Mouse (Mus musculus): Measurements from ENCODE around the gene Hpd. TPM values are rescaled to one million over a fixed set of nuclear protein-coding genes. Genes with fewer than 3 reads are reported as not detected.
A peak's percentile ranks its signal among the peaks of the same experiment; 100 is the strongest.

Gene Hpd
- polyA plus RNA-seq, 1 experiment from 2014 or later = not detected

- peak overlapping the region; percentile 100 for H3K27ac ChIP-seq (replicated peaks)
- H3K4me1 ChIP-seq = peaks cover 76% of the 10 kb centered on the region
- under 1% methylated on average over 13 of the region's 13 CpGs for WGBS
- H3K9me3 ChIP-seq (replicated peaks) = no peaks in the 10 kb centered on the region
- peaks cover 45% of the 10 kb centered on the region for H3K36me3 ChIP-seq
- peak overlapping the region; percentile 99 for H3K4me3 ChIP-seq
- peaks cover 7% of the 10 kb centered on the region for H3K27me3 ChIP-seq (ENCODE audit: low read depth, poor library complexity, severe bottlenecking)
- peak; percentile 80 for DNase-seq (ENCODE audit: low spot score)
Observed at GRCm38 (mm10) chr5:123136361-123137043, 46.0 kb downstream of the Hpd start.

DNA sequence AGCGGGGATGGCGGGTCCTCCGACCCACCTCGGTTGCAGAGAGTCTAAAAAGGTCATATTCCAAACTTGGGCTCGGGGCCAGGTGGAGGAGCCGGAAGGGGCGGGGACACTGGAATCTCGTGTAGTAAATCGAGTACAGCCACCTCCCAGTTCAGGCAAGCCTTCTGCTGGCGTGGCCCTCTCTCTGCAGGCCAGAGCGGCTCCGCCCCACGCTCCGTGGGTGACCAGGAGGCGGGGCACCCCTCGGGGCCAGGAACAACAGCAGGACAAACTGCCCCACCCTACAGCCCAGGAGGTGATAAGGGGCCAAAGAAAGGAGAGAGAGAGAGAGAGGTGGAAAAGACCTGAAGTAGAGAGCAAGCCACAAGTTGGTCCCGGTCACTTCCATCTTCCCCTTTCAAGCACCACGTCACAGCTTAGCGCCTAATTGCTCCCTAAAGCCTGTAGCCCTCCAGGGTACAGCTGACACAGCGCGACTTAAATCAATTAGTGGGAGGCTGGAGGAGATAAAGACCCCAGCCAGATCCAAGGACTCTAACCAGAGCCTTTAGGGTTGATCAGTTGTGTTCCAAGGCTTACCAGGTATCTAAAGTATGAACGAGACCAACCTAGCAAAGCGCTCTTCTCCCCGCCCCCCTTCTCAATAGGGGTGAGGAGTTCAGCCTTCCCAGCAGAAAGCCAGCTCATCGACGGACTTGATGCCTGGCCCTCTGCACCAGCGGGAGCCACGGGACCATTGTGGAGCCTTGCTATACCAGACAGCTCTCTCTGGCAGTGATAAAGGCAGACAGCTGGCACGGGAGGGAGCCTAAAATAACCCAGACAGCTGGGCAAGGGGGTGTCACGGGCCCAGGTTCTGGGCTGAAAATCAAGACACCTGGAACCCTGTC is 46.8 kb downstream of the Hpd start:
- Histone ChIP-seq H3K4me3 (peak overlapping the region; percentile 99), H3K9me3 (replicated peaks) (no peaks in the 10 kb centered on the region), H3K4me1 (peaks cover 76% of the 10 kb centered on the region), H3K36me3 (peaks cover 53% of the 10 kb centered on the region), H3K27me3 (ENCODE audit: low read depth, poor library complexity, severe bottlenecking) (peaks cover 15% of the 10 kb centered on the region), H3K27ac (replicated peaks) (peak overlapping the region; percentile 100)
- DNase-seq (ENCODE audit: low spot score) = peak; percentile 53
- 4% methylated on average over 30 of the region's 30 CpGs for WGBS

- Histone ChIP-seq H3K36me3 (peaks cover 61% of the 10 kb centered on the region), H3K4me3 (peak overlapping the region; percentile 99), H3K9me3 (replicated peaks) (no peaks in the 10 kb centered on the region), H3K4me1 (peaks cover 76% of the 10 kb centered on the region), H3K27me3 (ENCODE audit: low read depth, poor library complexity, severe bottlenecking) (peaks cover 16% of the 10 kb centered on the region), H3K27ac (replicated peaks) (peak overlapping the region; percentile 100)
- 27% methylated on average over 8 of the region's 8 CpGs for WGBS
- DNase-seq (ENCODE audit: low spot score) = no peak
Observed at GRCm38 (mm10) chr5:123134875-123135382, 47.6 kb downstream of the Hpd start.

- DNase-seq (ENCODE audit: low spot score) = peak; percentile 22
- Histone ChIP-seq H3K27me3 (ENCODE audit: low read depth, poor library complexity, severe bottlenecking) (peaks cover 16% of the 10 kb centered on the region), H3K4me1 (peaks cover 75% of the 10 kb centered on the region), H3K27ac (replicated peaks) (peak overlapping the region; percentile 100; the same call in 1 of the 2 replicates), H3K9me3 (replicated peaks) (no peaks in the 10 kb centered on the region), H3K4me3 (peak overlapping the region; percentile 99), H3K36me3 (peaks cover 67% of the 10 kb centered on the region)
- WGBS = 34% methylated on average over 13 of the region's 13 CpGs
Observed at GRCm38 (mm10) chr5:123134186-123134874, 48.2 kb downstream of the Hpd start.

DNA sequence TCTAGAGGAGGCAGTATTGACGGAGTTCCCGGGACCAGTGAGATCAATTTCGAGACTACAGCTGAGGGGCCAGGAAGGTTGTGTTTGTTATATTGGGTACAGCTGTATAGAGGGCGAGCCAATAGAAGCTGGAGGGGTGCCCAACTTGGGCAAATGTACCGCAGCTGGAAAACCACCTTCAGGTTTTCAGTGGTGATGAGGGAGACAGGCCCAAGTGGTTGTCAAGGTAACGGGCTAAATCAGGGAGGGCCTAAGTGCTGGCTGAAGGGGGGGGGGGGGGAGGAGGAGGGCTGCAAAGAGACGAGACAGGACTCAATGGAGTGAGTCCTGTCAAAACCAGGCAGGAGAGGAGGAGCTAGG is 48.8 kb downstream of the Hpd start:
- Histone ChIP-seq H3K4me3 (peak overlapping the region; percentile 99), H3K27ac (replicated peaks) (peak overlapping the region; percentile 24; the same call in 1 of the 2 replicates), H3K4me1 (peaks cover 73% of the 10 kb centered on the region), H3K36me3 (peaks cover 72% of the 10 kb centered on the region), H3K9me3 (replicated peaks) (no peaks in the 10 kb centered on the region), H3K27me3 (ENCODE audit: low read depth, poor library complexity, severe bottlenecking) (peaks cover 16% of the 10 kb centered on the region)
- WGBS = 24% methylated on average over 7 of the region's 7 CpGs
- no peak for DNase-seq (ENCODE audit: low spot score)

DNA sequence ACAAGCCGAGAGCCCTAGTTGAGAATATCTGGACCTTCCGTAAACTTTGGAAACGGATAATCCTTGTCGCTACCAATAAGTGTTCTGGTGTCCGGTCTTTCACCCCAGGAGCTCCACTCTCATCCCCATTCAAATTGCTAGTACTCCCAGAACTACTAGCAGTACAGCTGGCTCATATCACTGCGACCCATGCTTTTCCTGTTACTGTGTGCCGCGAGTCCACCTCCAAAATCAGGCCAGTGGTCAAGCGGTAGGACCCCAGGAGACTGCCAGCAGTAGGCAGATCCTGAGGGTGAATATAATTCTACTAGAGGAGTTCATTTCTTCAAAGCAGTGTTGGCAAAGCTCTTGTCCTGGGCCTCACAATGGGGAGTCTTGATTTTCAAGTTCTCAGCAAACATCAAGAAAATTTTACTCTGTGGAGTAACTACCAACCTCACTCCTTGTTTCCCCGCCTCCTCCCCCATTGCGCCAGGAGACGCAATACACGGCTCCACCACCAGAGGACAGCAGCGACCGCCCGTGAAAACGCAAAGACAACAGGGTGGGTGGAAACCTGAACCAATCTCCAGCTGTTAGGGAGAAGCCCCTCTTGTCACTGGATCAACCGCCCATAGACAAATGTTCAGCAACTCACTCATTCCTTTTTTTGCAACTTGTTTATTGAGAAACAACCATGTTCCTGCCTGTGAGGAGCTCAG is 49.3 kb downstream of the Hpd start:
- Histone ChIP-seq H3K4me3 (peak overlapping the region; percentile 99), H3K27me3 (ENCODE audit: low read depth, poor library complexity, severe bottlenecking) (peaks cover 16% of the 10 kb centered on the region), H3K27ac (replicated peaks) (0 out of 2 replicates have a peak overlapping the region, but pooled peaks have one; percentile 47), H3K9me3 (replicated peaks) (no peaks in the 10 kb centered on the region), H3K36me3 (peaks cover 78% of the 10 kb centered on the region), H3K4me1 (peaks cover 72% of the 10 kb centered on the region)
- WGBS = 19% methylated on average over 18 of the region's 18 CpGs
- DNase-seq (ENCODE audit: low spot score) = peak; percentile 89

- peaks cover 64% of the 10 kb centered on the region for H3K4me1 ChIP-seq
- WGBS = 2% methylated on average over 44 of the region's 44 CpGs
Observed at GRCm38 (mm10) chr5:123132308-123133071, 50.0 kb downstream of the Hpd start, which contains the start of gene Rhof. Gene Rhof (minus strand): TSS chr5:123132692.

GRCm38 (mm10) chr5:123130814-123131148 is 51.7 kb downstream of the Hpd start:
- H3K36me3 ChIP-seq = peaks cover 83% of the 10 kb centered on the region
- H3K9me3 ChIP-seq (replicated peaks) = no peaks in the 10 kb centered on the region
- no peak overlapping the region for H3K4me3 ChIP-seq
- no peak for DNase-seq (ENCODE audit: low spot score)
- H3K27me3 ChIP-seq (ENCODE audit: low read depth, poor library complexity, severe bottlenecking) = peaks cover 16% of the 10 kb centered on the region
- whole genome bisulfite sequencing = 91% methylated on average over 5 of the region's 5 CpGs
- H3K4me1 ChIP-seq = peaks cover 47% of the 10 kb centered on the region
- H3K27ac ChIP-seq (replicated peaks) = no peak overlapping the region

More at GRCm38 (mm10) chr5:123132308-123133071, 50.0 kb downstream of the Hpd start, which contains the start of gene Rhof:
- Histone ChIP-seq H3K9me3 (replicated peaks) (no peaks in the 10 kb centered on the region), H3K4me3 (peak within 1 kb of the TSS; percentile 99), H3K27me3 (ENCODE audit: low read depth, poor library complexity, severe bottlenecking) (peaks cover 16% of the 10 kb centered on the region), H3K27ac (replicated peaks) (peak within 1 kb of the TSS; percentile 52), H3K36me3 (peaks cover 82% of the 10 kb centered on the region)
- peak; percentile 79 for DNase-seq (ENCODE audit: low spot score)

DNA sequence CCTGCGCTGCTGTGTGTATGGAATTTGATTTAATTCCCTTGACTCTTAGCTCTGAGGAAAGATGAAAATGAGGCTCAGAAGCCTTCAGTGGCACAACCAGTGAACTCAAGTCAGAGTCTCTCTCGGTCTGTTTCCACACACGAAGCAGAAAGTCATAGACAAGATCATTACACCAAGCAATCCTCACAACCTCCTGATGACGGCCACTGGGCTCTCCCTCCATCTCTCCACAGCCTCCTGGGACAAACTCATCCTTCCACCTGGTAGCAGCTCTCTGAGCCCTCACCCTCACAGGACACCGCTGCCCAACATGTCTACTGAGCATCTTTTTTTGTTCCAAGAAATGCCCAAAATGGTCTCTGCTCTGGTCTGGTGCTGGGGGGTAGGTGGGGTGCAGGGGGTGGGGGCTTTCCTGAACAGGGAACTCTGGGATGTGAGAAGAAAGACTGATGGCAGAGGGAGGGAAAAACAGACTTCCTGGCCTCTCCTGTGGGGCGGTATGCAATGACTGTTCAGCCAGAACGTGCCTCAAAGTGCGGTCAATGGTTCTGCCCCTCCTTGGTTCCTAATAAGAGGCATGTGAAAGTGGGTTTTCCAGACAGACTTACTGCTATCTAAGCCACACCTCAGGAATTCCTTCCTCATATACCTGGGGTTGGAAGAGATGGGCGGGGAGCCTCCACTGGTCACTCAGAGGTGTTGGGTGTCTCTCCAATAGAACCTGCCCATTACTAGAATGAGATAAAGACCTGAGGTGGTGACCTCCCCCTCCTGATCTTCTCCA is 52.3 kb downstream of the Hpd start:
- peaks cover 83% of the 10 kb centered on the region for H3K36me3 ChIP-seq
- WGBS = 89% methylated on average over 9 of the region's 9 CpGs
- no peaks in the 10 kb centered on the region for H3K9me3 ChIP-seq (replicated peaks)

GRCm38 (mm10) chr5:123129170-123129757 is 53.3 kb downstream of the Hpd start:
- H3K4me3 ChIP-seq = no peak overlapping the region
- peaks cover 32% of the 10 kb centered on the region for H3K4me1 ChIP-seq
- H3K9me3 ChIP-seq (replicated peaks) = no peaks in the 10 kb centered on the region
- peaks cover 78% of the 10 kb centered on the region for H3K36me3 ChIP-seq
- WGBS = 92% methylated on average over 10 of the region's 10 CpGs
- H3K27ac ChIP-seq (replicated peaks) = no peak overlapping the region
- peaks cover 16% of the 10 kb centered on the region for H3K27me3 ChIP-seq (ENCODE audit: low read depth, poor library complexity, severe bottlenecking)
- DNase-seq (ENCODE audit: low spot score) = no peak

More for the DNA sequence above, 52.3 kb downstream of the Hpd start:
- H3K27me3 ChIP-seq (ENCODE audit: low read depth, poor library complexity, severe bottlenecking) = peaks cover 16% of the 10 kb centered on the region
- no peak overlapping the region for H3K27ac ChIP-seq (replicated peaks)
- H3K4me3 ChIP-seq = no peak overlapping the region
- no peak for DNase-seq (ENCODE audit: low spot score)
- H3K4me1 ChIP-seq = peaks cover 42% of the 10 kb centered on the region
